Mouse (Mus musculus): ENCODE results near the gene Tmed9. TPM values are rescaled to one million over a fixed set of nuclear protein-coding genes. Genes with fewer than 3 reads are reported as not detected.
"Not testable (repeated sequence)": the region's sequence is repeated elsewhere in the genome, so short reads cannot be mapped to it uniquely, and the experiment has no call there.

Gene Tmed9
- polyA plus RNA-seq, 1 experiment from 2014 or later, result 175 TPM

DNA sequence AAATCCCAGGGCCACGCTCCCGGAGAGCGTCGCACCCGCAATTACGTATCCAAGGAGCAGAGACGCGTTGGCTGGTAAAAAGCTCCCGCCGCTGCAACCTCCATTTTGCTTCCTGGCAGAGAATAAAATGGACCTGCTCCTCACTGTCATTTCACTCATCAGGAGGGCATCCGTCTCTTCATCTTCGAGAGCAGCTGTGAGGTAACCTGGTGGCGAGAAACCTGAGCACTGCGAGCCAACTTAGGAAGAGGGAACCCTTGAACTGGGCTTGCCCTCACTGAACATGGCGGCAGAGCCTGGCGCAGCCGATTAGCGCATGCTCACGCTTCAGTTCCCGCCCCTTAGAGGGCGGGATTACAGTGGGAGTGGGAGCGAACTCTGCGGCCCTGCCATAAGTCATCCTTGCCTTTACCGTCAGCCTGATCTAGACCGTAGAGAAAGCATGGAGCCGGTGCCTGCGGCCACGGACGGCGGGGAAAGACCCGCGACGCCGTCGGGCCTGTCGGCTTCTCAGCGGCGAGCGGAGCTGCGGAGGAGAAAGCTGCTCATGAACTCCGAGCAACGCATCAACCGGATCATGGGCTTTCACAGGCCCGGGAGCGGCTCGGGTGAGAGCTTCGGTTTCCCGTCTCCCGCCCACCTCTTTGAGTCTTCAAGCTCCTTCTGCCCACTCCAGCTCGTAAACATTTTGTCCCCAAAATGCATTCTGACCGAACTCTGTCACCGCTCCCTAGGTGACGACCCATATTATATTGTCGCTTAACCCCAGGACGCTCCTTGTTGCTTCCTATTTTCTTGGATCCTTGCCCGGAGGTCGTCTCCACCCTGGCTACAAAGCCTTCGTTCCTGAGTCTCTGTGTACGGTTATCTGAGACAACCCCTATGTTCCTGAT is 49.4 kb downstream of the Tmed9 start, which contains the start of gene Caml:
TSS of gene Caml (plus strand) at position 357 of the 893 bp plus-strand sequence.
- Histone ChIP-seq H3K9me3 (ENCODE audit: low read length) (no peaks in the 10 kb centered on the region), H3K4me1 (ENCODE audit: insufficient read depth, low read length) (peaks cover 14% of the 10 kb centered on the region), H3K9ac (replicated peaks; ENCODE audit: low read length) (peak within 1 kb of the TSS; percentile 92), H3K27ac (ENCODE audit: low read length) (peak within 1 kb of the TSS; percentile 94), H3K36me3 (ENCODE audit: insufficient read depth, low read length) (peaks cover 17% of the 10 kb centered on the region; the same call in 1 of the 2 replicates), H3K4me3 (ENCODE audit: low read length) (peak within 1 kb of the TSS; percentile 95), H3K4me2 (replicated peaks; ENCODE audit: low read depth, low read length) (peak within 1 kb of the TSS; percentile 64), H3K27me3 (ENCODE audit: insufficient read depth, low read length) (no peaks in the 10 kb centered on the region)
- under 1% methylated on average over 59 of the region's 59 CpGs for WGBS
- peak; percentile 99 for ATAC-seq (ENCODE audit: low FRiP score, low TSS enrichment)

DNA sequence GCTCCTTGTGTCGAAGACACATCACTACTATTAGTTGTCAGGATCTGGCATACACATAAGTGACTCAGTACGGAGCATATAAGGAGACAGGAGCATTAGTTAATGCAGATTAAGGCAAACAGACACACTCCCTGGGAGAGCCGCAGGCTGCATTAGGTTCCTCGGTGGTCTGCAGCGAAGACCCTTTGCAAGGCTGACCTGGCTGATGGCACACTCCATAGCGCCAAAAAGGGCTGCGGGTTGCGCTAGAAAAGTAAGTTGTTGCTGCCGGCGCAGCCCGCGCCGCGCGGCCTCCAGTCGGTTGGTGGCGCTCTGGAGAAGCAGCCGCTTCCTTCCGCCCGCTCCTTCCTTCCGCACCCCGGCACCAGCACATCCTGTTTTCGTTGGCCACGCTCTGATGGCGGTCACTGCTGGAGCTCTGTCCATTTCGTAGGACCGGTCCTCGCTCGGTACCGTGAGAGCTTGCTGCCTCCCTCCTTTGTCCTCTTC is 61.2 kb downstream of the Tmed9 start, which contains the start of gene Ddx46:
TSS of gene Ddx46 (plus strand) at position 389 of the 489 bp plus-strand sequence.
- Histone ChIP-seq H3K27ac (ENCODE audit: low read length) (peak within 1 kb of the TSS; percentile 58; the same call in 1 of the 2 replicates), H3K4me3 (ENCODE audit: low read length) (peak within 1 kb of the TSS; percentile 100), H3K36me3 (ENCODE audit: insufficient read depth, low read length) (peaks cover 34% of the 10 kb centered on the region)

DNA sequence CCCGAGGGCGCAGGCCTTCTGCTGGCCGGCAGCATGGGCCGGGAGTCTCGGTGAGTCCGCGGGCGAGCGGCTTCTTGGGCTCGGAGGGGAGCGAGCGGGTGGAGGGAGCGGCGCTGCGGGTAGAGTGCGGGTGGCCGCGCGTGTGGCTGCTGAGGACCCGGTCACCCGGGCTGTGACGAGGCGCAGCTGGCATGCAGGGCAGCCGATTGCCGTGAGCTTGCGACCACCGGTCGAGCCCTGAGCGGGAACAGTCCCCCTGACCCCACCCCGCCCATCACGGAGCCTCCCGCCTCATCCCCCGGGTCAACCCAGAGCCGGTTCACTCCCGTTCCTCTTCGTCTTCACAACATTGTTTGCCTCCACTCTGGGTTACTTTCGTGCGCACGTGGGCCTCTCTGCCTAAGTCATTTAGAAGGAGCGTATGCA is 61.6 kb downstream of the Tmed9 start:
- Histone ChIP-seq H3K27me3 (ENCODE audit: insufficient read depth, low read length) (no peaks in the 10 kb centered on the region), H3K27ac (ENCODE audit: low read length) (peak overlapping the region; percentile 58; the same call in 1 of the 2 replicates), H3K4me2 (replicated peaks; ENCODE audit: low read depth, low read length) (peak overlapping the region; percentile 80), H3K4me3 (ENCODE audit: low read length) (peak overlapping the region; percentile 100), H3K36me3 (ENCODE audit: insufficient read depth, low read length) (peaks cover 33% of the 10 kb centered on the region), H3K4me1 (ENCODE audit: insufficient read depth, low read length) (peaks cover 16% of the 10 kb centered on the region), H3K9ac (replicated peaks; ENCODE audit: low read length) (peak overlapping the region; percentile 97), H3K9me3 (ENCODE audit: low read length) (no peaks in the 10 kb centered on the region)
- under 1% methylated on average over 38 of the region's 40 CpGs for WGBS
- ATAC-seq (ENCODE audit: low FRiP score, low TSS enrichment), result peak; percentile 52

More for the DNA sequence above, 61.2 kb downstream of the Tmed9 start, which contains the start of gene Ddx46:
- Histone ChIP-seq H3K4me2 (replicated peaks; ENCODE audit: low read depth, low read length) (peak within 1 kb of the TSS; percentile 80), H3K9ac (replicated peaks; ENCODE audit: low read length) (peak within 1 kb of the TSS; percentile 97), H3K9me3 (ENCODE audit: low read length) (no peaks in the 10 kb centered on the region), H3K4me1 (ENCODE audit: insufficient read depth, low read length) (peaks cover 16% of the 10 kb centered on the region), H3K27me3 (ENCODE audit: insufficient read depth, low read length) (no peaks in the 10 kb centered on the region)
- peak; percentile 93 for ATAC-seq (ENCODE audit: low FRiP score, low TSS enrichment)
- 6% methylated on average over 30 of the region's 30 CpGs for WGBS

DNA sequence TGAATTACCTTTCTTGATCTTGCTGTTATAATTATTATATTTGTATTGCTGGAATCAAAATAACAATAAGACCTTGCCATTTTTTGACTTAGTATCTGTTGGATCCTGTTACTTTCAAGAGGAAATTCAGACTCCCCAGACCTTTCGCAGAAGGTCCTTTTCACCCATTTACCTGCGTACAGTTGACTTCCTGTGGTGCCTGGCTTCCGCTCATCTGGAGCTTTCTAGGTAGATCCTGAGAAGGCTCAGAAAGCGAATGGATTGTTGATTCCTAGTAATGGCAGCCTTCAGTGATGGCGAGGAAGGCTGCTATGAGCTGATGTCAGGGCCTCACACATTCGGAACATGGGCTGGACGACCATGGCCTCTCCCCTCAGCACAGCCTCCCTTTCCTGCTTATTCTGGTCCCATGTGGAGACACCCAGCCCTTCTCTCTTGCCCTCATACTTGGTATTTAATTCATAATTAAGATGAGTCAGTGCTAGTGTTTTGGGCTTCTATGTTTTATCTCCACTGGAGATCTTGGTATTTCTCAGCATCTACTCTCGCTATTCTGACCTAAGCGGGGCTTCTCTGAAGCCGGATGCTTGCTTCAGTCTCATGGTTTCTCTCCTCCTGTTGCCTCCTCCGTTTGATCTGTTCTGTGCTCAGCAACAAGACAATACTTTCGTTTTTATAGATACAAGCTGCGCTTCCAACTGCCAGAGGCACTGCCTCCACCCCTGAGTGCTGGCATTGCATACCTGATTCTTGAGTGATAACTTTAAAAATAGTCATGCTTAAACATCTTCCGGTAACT is 62.9 kb downstream of the Tmed9 start:
- Histone ChIP-seq H3K9me3 (ENCODE audit: low read length) (no peaks in the 10 kb centered on the region), H3K27ac (ENCODE audit: low read length) (no peak overlapping the region), H3K27me3 (ENCODE audit: insufficient read depth, low read length) (no peaks in the 10 kb centered on the region), H3K4me2 (replicated peaks; ENCODE audit: low read depth, low read length) (no peak overlapping the region), H3K4me3 (ENCODE audit: low read length) (peak overlapping the region; percentile 100; the same call in 1 of the 2 replicates), H3K36me3 (ENCODE audit: insufficient read depth, low read length) (peaks cover 33% of the 10 kb centered on the region), H3K9ac (replicated peaks; ENCODE audit: low read length) (no peak overlapping the region), H3K4me1 (ENCODE audit: insufficient read depth, low read length) (peaks cover 16% of the 10 kb centered on the region)
- 90% methylated on average over 14 of the region's 14 CpGs for WGBS
- no peak for ATAC-seq (ENCODE audit: low FRiP score, low TSS enrichment)

DNA sequence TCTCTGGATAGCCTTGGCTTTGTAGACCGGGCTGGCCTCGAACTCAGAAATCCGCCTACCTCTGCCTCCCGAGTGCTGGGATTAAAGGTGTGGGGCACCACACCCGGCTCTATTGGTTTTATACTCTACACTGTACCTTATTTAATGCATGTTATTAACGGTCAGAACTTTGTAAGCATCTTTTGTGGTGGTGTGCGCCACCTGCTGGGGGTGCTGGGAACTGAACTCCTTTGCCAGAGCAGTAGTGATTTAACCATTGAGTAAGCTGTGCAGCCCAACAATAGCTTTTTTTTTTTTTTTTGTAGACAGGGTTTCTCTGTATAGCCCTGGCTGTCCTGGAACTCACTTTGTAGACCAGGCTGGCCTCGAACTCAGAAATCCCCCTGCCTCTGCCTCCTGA is 66.9 kb downstream of the Tmed9 start:
- peaks cover 32% of the 10 kb centered on the region for H3K36me3 ChIP-seq (ENCODE audit: insufficient read depth, low read length)
- WGBS, result 49% methylated on average over 8 of the region's 8 CpGs

DNA sequence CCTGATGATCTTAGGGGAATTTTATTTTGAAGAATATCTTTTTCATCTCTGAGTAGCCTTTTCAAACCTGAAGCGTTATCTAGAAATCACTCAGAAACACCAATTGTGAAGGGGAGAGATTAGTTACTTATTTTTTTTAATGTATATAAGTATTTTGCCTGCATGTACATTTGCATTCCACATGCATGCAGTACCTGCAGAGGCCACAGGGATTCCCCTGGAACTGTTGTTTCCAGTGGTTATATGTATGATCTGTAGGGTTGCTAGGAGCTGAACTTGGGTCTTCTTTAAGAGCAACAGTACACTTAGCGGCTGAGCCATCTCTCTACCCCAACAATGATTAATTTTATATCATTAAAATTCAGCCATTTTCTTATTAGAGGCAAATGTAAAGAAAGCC is 71.0 kb downstream of the Tmed9 start:
- no peaks in the 10 kb centered on the region for H3K4me1 ChIP-seq (ENCODE audit: insufficient read depth, low read length)
- no peak overlapping the region for H3K9ac ChIP-seq (replicated peaks; ENCODE audit: low read length)
- H3K4me2 ChIP-seq (replicated peaks; ENCODE audit: low read depth, low read length), result no peak overlapping the region
- no peak overlapping the region for H3K4me3 ChIP-seq (ENCODE audit: low read length)
- no peaks in the 10 kb centered on the region for H3K27me3 ChIP-seq (ENCODE audit: insufficient read depth, low read length)
- 88% methylated on average over 2 of the region's 2 CpGs for WGBS
- no peaks in the 10 kb centered on the region for H3K9me3 ChIP-seq (ENCODE audit: low read length)
- peaks cover 56% of the 10 kb centered on the region for H3K36me3 ChIP-seq (ENCODE audit: insufficient read depth, low read length)
- no peak overlapping the region for H3K27ac ChIP-seq (ENCODE audit: low read length)
- ATAC-seq (ENCODE audit: low FRiP score, low TSS enrichment), result no peak

More for the DNA sequence above, 66.9 kb downstream of the Tmed9 start:
- H3K27ac ChIP-seq (ENCODE audit: low read length); H3K27me3 ChIP-seq (ENCODE audit: insufficient read depth, low read length); H3K4me3 ChIP-seq (ENCODE audit: low read length); H3K9ac ChIP-seq (replicated peaks; ENCODE audit: low read length); H3K4me2 ChIP-seq (replicated peaks; ENCODE audit: low read depth, low read length); ATAC-seq (ENCODE audit: low FRiP score, low TSS enrichment); H3K9me3 ChIP-seq (ENCODE audit: low read length): not testable (repeated sequence)
- peaks cover 11% of the 10 kb centered on the region for H3K4me1 ChIP-seq (ENCODE audit: insufficient read depth, low read length)

Other genes with a start within 250 kb of the Tmed9 start
- gene Mxd3, start 243.9 kb upstream of the Tmed9 start, polyA plus RNA-seq (2015; fragmentation: Nextera tagmentation; extraction: Ambion mirVana), result 33.5 and 37.6 TPM in 2 replicates
- 127 and 131 TPM in 2 replicates for gene Lman2, start 210.9 kb upstream of the Tmed9 start, polyA plus RNA-seq (2015; fragmentation: Nextera tagmentation; extraction: Ambion mirVana)
- gene Rgs14, start 204.0 kb upstream of the Tmed9 start, polyA plus RNA-seq (2015; fragmentation: Nextera tagmentation; extraction: Ambion mirVana), result 1.1 and 1.3 TPM in 2 replicates
- gene Slc34a1, start 175.5 kb upstream of the Tmed9 start, polyA plus RNA-seq (2015; fragmentation: Nextera tagmentation; extraction: Ambion mirVana), result 366 and 385 TPM in 2 replicates
- gene Pfn3, start 158.5 kb upstream of the Tmed9 start, polyA plus RNA-seq (2015; fragmentation: Nextera tagmentation; extraction: Ambion mirVana), result 0.46 TPM in 1 of 2 replicates, not detected in the other
- gene F12, start 146.9 kb upstream of the Tmed9 start, polyA plus RNA-seq (2015; fragmentation: Nextera tagmentation; extraction: Ambion mirVana), result 0.28 and 0.79 TPM in 2 replicates
- 17.4 and 25.6 TPM in 2 replicates for gene Grk6, start 128.7 kb upstream of the Tmed9 start, polyA plus RNA-seq (2015; fragmentation: Nextera tagmentation; extraction: Ambion mirVana)
- 0.37 and 0.59 TPM in 2 replicates for gene Prr7, start 109.5 kb upstream of the Tmed9 start, polyA plus RNA-seq (2015; fragmentation: Nextera tagmentation; extraction: Ambion mirVana)
- 177 and 194 TPM in 2 replicates for gene Dbn1, start 85.6 kb upstream of the Tmed9 start, polyA plus RNA-seq (2015; fragmentation: Nextera tagmentation; extraction: Ambion mirVana)
- 162 and 169 TPM in 2 replicates for gene Pdlim7, start 60.1 kb upstream of the Tmed9 start, polyA plus RNA-seq (2015; fragmentation: Nextera tagmentation; extraction: Ambion mirVana)
- gene Dok3, start 44.4 kb upstream of the Tmed9 start, polyA plus RNA-seq (2015; fragmentation: Nextera tagmentation; extraction: Ambion mirVana), result 2.5 TPM in 2 replicates
- gene Ddx41, start 37.1 kb upstream of the Tmed9 start, polyA plus RNA-seq (2015; fragmentation: Nextera tagmentation; extraction: Ambion mirVana), result 89.1 and 91.6 TPM in 2 replicates
- gene Fam193b, start 2.6 kb upstream of the Tmed9 start, polyA plus RNA-seq (2015; fragmentation: Nextera tagmentation; extraction: Ambion mirVana), result 40.2 and 41.2 TPM in 2 replicates
- gene B4galt7, start 26.2 kb downstream of the Tmed9 start, polyA plus RNA-seq (2015; fragmentation: Nextera tagmentation; extraction: Ambion mirVana), result 20.0 and 26.3 TPM in 2 replicates
- 54.5 and 60.7 TPM in 2 replicates for gene Caml, start 49.3 kb downstream of the Tmed9 start, polyA plus RNA-seq (2015; fragmentation: Nextera tagmentation; extraction: Ambion mirVana)
- gene Ddx46, start 61.3 kb downstream of the Tmed9 start, polyA plus RNA-seq (2015; fragmentation: Nextera tagmentation; extraction: Ambion mirVana), result 37.5 and 39.7 TPM in 2 replicates
- 55.2 and 62.2 TPM in 2 replicates for gene B230219D22Rik, start 119.4 kb downstream of the Tmed9 start, polyA plus RNA-seq (2015; fragmentation: Nextera tagmentation; extraction: Ambion mirVana)
- gene Txndc15, start 140.9 kb downstream of the Tmed9 start, polyA plus RNA-seq (2015; fragmentation: Nextera tagmentation; extraction: Ambion mirVana), result 97.2 and 99.7 TPM in 2 replicates
- gene Pcbd2, start 153.6 kb downstream of the Tmed9 start, polyA plus RNA-seq (2015; fragmentation: Nextera tagmentation; extraction: Ambion mirVana), result 52.5 and 52.7 TPM in 2 replicates
- gene Catsper3, start 210.8 kb downstream of the Tmed9 start, polyA plus RNA-seq (2015; fragmentation: Nextera tagmentation; extraction: Ambion mirVana), result 0.16 and 0.18 TPM in 2 replicates

All from kidney, embryonic 16.5 days (tissue).